Mouse (Mus musculus) thymus, adult 2 months (tissue): Measurements from ENCODE around the gene Acvr2b.

Experiments used
- CTCF ChIP-seq: fragments of 200-500 bp; IDR thresholded peaks from 2 replicates; pipeline ENCODE4 v1.5.1; 2012; ENCODE audit warnings: mild to moderate bottlenecking, control low read depth, low read length, moderate library complexity, borderline replicate concordance; ENCODE audit not compliant: control insufficient read depth, poor library complexity, insufficient read depth; ENCODE audit errors: extremely low read depth
- POLR2A ChIP-seq: fragments of 200-500 bp; IDR thresholded peaks from 2 replicates; pipeline ENCODE4 v1.6.1; 2012; ENCODE audit warnings: mild to moderate bottlenecking, low read length, control low read depth, moderate library complexity; ENCODE audit not compliant: control insufficient read depth, poor library complexity, insufficient read depth; ENCODE audit errors: extremely low read depth

DNA sequence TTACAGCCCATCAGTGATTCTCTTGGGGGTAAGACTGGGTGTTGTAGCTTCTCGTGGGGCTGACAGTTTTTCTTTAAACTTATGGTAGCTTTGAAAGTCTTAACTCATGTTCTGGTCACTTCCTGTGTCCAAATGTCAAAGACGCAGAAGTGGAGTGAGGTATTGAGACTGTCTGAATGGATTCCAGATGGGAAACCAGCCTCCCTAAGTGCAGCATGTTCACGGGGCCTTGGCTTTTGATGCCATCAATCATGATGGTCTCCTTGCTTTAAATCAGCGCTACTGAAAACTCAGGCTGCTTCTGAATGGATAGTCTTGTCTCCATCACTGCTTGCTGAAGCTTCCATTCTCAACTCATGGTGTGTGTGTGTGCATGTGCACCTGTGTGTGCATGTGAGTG is 30.7 kb upstream of the Acvr2b start:
- no peak for TF ChIP-seq POLR2A
- TF ChIP-seq CTCF = no peak
